Mouse (Mus musculus): ENCODE measurements at regions not wholly inside any gene's neighbourhood (a gene's known extent, or its start where the extent isn't known, plus 50 kb on each side); places are given as distances from the start of the nearest gene placed in this dataset.

- H3K4me1 ChIP-seq (ENCODE audit: control insufficient read depth, insufficient read depth, low read length): no peaks in the 10 kb centered on the region
- WGBS: 65% methylated on average over 4 of the region's 4 CpGs
- TF ChIP-seq CTCF (IDR thresholded peaks at IDR 0.05; ENCODE audit: insufficient read depth, low read length) (no peak), POLR2A (IDR thresholded peaks at IDR 0.05; ENCODE audit: borderline replicate concordance, extremely low read depth, low read depth, low read length) (no peak)
These were observed 222.0 kb upstream of the Ttc29 start for GRCm38 (mm10) chr8:77991050-77991449.

GRCm38 (mm10) chr8:78000303-78000702, 212.8 kb upstream of the Ttc29 start:
- no peaks in the 10 kb centered on the region for H3K4me1 ChIP-seq (ENCODE audit: control insufficient read depth, insufficient read depth, low read length)
- WGBS: 82% methylated on average over 3 of the region's 3 CpGs
- no peak for DNase-seq
- no peak overlapping the region for H3K4me3 ChIP-seq (replicated peaks; ENCODE audit: extremely low read depth, low read depth, low read length)
- TF ChIP-seq CTCF (IDR thresholded peaks at IDR 0.05; ENCODE audit: insufficient read depth, low read length) (no peak), POLR2A (IDR thresholded peaks at IDR 0.05; ENCODE audit: borderline replicate concordance, extremely low read depth, low read depth, low read length) (no peak)

More at GRCm38 (mm10) chr8:77991050-77991449, 222.0 kb upstream of the Ttc29 start:
- no peak for DNase-seq
- H3K4me3 ChIP-seq (replicated peaks; ENCODE audit: extremely low read depth, low read depth, low read length): no peak overlapping the region

- TF ChIP-seq CTCF (IDR thresholded peaks at IDR 0.05; ENCODE audit: insufficient read depth, low read length) (no peak), POLR2A (IDR thresholded peaks at IDR 0.05; ENCODE audit: borderline replicate concordance, extremely low read depth, low read depth, low read length) (no peak)
- Histone ChIP-seq H3K4me3 (replicated peaks; ENCODE audit: extremely low read depth, low read depth, low read length) (no peak overlapping the region), H3K4me1 (ENCODE audit: control insufficient read depth, insufficient read depth, low read length) (no peaks in the 10 kb centered on the region)
- DNase-seq: no peak
- 39% methylated on average over 5 of the region's 5 CpGs for WGBS
These were observed 211.4 kb upstream of the Ttc29 start for GRCm38 (mm10) chr8:78001656-78002055.

GRCm38 (mm10) chr8:78002071-78002470, 211.0 kb upstream of the Ttc29 start:
- TF ChIP-seq POLR2A (IDR thresholded peaks at IDR 0.05; ENCODE audit: borderline replicate concordance, extremely low read depth, low read depth, low read length) (no peak), CTCF (IDR thresholded peaks at IDR 0.05; ENCODE audit: insufficient read depth, low read length) (no peak)
- H3K4me1 ChIP-seq (ENCODE audit: control insufficient read depth, insufficient read depth, low read length): no peaks in the 10 kb centered on the region
- DNase-seq: no peak
- H3K4me3 ChIP-seq (replicated peaks; ENCODE audit: extremely low read depth, low read depth, low read length): no peak overlapping the region
- WGBS: 33% methylated on average over 3 of the region's 3 CpGs

GRCm38 (mm10) chr8:78003888-78004543, 209.1 kb upstream of the Ttc29 start:
- H3K4me1 ChIP-seq (ENCODE audit: control insufficient read depth, insufficient read depth, low read length): no peaks in the 10 kb centered on the region
- DNase-seq: peak; percentile 32
- WGBS: 11% methylated on average over 10 of the region's 10 CpGs
- TF ChIP-seq CTCF (IDR thresholded peaks at IDR 0.05; ENCODE audit: insufficient read depth, low read length) (peak; percentile 86), POLR2A (IDR thresholded peaks at IDR 0.05; ENCODE audit: borderline replicate concordance, extremely low read depth, low read depth, low read length) (no peak)
- H3K4me3 ChIP-seq (replicated peaks; ENCODE audit: extremely low read depth, low read depth, low read length): no peak overlapping the region

- Histone ChIP-seq H3K4me3 (replicated peaks; ENCODE audit: extremely low read depth, low read depth, low read length) (no peak overlapping the region), H3K4me1 (ENCODE audit: control insufficient read depth, insufficient read depth, low read length) (no peaks in the 10 kb centered on the region)
- DNase-seq: no peak
- WGBS: 73% methylated on average over 12 of the region's 12 CpGs
- no peak for TF ChIP-seq CTCF (IDR thresholded peaks at IDR 0.05; ENCODE audit: insufficient read depth, low read length)
- TF ChIP-seq POLR2A (IDR thresholded peaks at IDR 0.05; ENCODE audit: borderline replicate concordance, extremely low read depth, low read depth, low read length): no peak
These were observed 208.2 kb upstream of the Ttc29 start for GRCm38 (mm10) chr8:78004891-78005290.

- TF ChIP-seq POLR2A (IDR thresholded peaks at IDR 0.05; ENCODE audit: borderline replicate concordance, extremely low read depth, low read depth, low read length) (no peak), CTCF (IDR thresholded peaks at IDR 0.05; ENCODE audit: insufficient read depth, low read length) (no peak)
- no peaks in the 10 kb centered on the region for H3K4me1 ChIP-seq (ENCODE audit: control insufficient read depth, insufficient read depth, low read length)
- no peak overlapping the region for H3K4me3 ChIP-seq (replicated peaks; ENCODE audit: extremely low read depth, low read depth, low read length)
- DNase-seq: no peak
These were observed 200.0 kb upstream of the Ttc29 start for GRCm38 (mm10) chr8:78013101-78013500.

- Histone ChIP-seq H3K4me3 (replicated peaks; ENCODE audit: extremely low read depth, low read depth, low read length) (no peak overlapping the region), H3K4me1 (ENCODE audit: control insufficient read depth, insufficient read depth, low read length) (no peaks in the 10 kb centered on the region)
- TF ChIP-seq POLR2A (IDR thresholded peaks at IDR 0.05; ENCODE audit: borderline replicate concordance, extremely low read depth, low read depth, low read length) (no peak), CTCF (IDR thresholded peaks at IDR 0.05; ENCODE audit: insufficient read depth, low read length) (no peak)
- DNase-seq: no peak
- WGBS: 57% methylated on average over 4 of the region's 4 CpGs
These were observed 194.5 kb upstream of the Ttc29 start for GRCm38 (mm10) chr8:78018430-78019180.

- no peak for TF ChIP-seq CTCF (IDR thresholded peaks at IDR 0.05; ENCODE audit: insufficient read depth, low read length)
- TF ChIP-seq POLR2A (IDR thresholded peaks at IDR 0.05; ENCODE audit: borderline replicate concordance, extremely low read depth, low read depth, low read length): no peak
- Histone ChIP-seq H3K4me1 (ENCODE audit: control insufficient read depth, insufficient read depth, low read length) (peaks cover 4% of the 10 kb centered on the region; the same call in 1 of the 2 replicates), H3K4me3 (replicated peaks; ENCODE audit: extremely low read depth, low read depth, low read length) (no peak overlapping the region)
- 49% methylated on average over 2 of the region's 2 CpGs for WGBS
- no peak for DNase-seq
These were observed 191.6 kb upstream of the Ttc29 start for GRCm38 (mm10) chr8:78021473-78021872.

GRCm38 (mm10) chr8:78022986-78023385, 190.1 kb upstream of the Ttc29 start:
- 42% methylated on average over 5 of the region's 5 CpGs for WGBS
- DNase-seq: no peak
- Histone ChIP-seq H3K4me3 (replicated peaks; ENCODE audit: extremely low read depth, low read depth, low read length) (no peak overlapping the region), H3K4me1 (ENCODE audit: control insufficient read depth, insufficient read depth, low read length) (peaks cover 4% of the 10 kb centered on the region; the same call in 1 of the 2 replicates)
- TF ChIP-seq POLR2A (IDR thresholded peaks at IDR 0.05; ENCODE audit: borderline replicate concordance, extremely low read depth, low read depth, low read length) (no peak), CTCF (IDR thresholded peaks at IDR 0.05; ENCODE audit: insufficient read depth, low read length) (no peak)

Data from lung, adult 2 months (tissue).